Mouse (Mus musculus) spleen, postnatal 10 days (tissue): ENCODE results near the gene Pfn2.
A peak's percentile ranks its signal among the peaks of the same experiment; 100 is the strongest.
"Not testable (repeated sequence)": the region's sequence is repeated elsewhere in the genome, so short reads cannot be mapped to it uniquely, and the experiment has no call there.

Experiments used
- DNase-seq, 2 experiments: peaks; one replicate each; pipeline ENCODE4 v3.0.0; 2021 to 2022; ENCODE audit warnings: low spot score in 2 of 2

Gene Pfn2

DNA sequence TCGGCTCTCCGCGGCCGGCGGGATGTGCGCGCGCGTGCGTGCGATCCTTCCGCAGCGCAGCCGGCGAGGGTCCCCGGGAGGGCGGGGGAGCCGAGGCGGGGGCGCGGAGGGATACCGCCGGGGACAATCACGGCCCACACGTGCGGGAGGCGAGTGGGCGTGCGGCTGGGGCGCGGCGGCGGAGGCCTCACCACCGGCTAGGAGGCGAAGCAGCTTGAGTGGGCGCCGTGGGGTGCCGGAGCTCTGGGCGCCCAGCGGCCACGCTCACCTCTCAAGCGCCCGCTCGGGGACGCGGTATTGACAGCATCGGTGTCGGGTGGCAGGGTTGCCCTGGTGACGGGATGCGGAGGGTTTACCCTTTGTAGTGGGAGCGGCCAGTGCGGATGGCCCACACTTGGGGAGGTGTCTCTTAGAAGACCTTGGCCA lies at the start of gene Pfn2:
Gene Pfn2, minus strand, starts transcription at position 320 of the 426 bp plus-strand sequence.
- DNase-seq: peak; percentile 12 to 58

DNA sequence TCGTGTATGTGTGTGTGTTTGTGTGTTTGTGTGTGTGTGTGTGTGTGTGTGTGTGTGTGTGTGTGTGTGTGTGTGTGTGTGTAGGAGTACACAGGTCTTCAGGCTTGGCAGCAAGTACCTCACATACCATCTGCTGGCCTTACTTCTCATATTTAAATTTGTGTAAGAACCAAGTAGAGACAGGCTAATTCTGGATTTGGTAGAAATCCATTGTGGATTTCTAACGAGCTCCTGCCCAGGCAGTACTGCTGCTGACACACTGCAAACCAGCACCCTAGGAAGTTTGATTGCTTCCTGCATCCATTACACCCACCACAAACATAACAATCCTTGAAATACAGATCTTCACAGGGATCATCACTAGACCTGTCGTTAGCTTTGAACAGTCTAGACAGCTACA lies 35.1 kb upstream of the Pfn2 start:
- no peak for DNase-seq

DNA sequence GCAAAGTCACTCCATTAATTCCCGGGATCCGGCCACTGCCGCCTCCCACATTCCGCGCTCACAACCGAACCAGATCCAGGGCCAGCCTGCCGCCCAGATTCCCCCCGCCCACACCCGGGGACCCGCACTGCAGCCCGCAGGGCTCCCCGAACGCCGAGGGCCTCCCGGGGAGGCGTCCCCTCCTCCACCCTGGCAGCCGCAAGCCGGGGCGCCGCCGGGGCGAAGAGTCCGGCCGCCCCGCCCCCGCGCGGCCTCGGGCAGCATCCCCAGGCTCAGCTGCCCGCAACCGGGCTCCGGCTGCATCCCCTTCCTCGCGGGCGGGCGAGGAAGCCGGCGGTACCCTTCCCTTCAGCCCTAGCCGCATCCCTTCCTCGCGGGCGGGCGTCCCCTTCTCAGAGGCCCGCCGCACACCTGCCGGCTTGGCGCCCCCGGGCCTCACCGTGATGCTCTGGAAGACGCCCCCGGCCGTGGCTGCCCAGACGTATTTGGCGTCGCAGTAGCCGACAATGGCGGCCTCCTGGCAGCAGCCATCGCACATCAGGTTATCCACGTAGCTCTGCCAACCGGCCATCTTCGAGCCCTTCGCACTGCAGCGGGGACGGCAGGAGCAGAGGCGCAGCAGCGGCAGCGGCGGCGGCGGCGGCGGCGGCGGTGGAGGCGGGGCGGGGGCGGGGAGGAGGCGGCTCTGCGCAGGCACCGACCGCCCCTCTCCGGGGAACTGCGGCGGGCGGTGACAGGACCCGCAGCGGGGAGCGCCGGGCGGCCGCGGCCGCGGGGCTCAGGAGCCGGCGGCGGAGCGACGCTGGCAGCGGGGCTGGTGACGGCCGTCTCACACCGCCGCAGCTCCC lies 743 bp downstream of the Pfn2 start:
- DNase-seq: peak; percentile 19 to 42

DNA sequence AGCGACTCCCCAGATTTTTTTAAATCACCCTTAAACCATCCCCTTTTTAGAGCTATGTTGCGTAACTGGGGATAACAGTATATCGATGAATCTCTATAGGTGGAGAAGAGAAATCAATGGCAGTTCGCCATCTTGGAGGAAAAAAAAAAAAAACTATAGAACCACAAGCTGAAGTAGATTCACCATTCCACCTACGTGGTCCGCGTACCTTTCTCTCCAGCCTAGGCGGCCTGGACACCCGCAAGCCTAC lies 1.3 kb downstream of the Pfn2 start:
- DNase-seq: no peak

DNA sequence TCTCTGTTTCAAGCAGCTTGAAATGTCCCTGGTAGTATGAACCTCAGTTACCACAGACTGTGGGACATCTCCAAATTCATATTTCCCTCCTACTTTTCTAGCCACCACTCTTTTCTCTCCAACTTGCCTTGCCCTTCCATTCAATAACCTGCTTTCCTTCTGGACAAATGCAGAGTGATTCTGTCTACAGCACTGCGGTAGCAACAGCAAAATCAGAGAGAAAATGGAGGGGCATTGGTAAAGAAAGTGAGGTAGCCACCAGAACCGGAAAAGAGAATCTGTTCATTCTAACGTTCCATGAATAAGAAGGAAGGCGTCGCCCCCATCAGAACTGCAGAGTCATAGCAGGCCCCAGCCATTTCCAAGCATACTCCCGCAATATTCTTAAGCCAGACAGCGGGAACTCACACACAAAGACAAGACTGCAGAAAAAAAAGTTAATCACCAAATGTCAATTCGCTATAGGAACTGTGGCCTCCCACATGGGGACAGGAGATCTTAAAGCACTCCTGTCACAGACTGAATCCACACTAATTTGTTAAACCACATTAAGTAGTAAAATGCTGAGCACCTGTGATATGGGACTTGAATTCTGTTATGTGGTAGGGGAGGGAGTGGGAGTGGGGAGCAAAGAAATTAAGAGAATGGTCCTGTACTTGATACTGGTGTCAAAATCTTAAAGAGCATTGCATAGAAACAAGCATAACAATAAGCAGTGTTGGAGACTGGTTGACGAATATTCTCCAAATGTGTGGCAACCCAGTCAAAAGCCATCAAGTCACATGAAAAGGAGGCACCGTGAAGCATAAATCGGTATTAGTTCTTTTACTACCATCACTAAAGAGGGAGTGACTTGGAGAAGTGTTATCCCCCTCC lies 1.9 kb downstream of the Pfn2 start:
- no peak for DNase-seq

DNA sequence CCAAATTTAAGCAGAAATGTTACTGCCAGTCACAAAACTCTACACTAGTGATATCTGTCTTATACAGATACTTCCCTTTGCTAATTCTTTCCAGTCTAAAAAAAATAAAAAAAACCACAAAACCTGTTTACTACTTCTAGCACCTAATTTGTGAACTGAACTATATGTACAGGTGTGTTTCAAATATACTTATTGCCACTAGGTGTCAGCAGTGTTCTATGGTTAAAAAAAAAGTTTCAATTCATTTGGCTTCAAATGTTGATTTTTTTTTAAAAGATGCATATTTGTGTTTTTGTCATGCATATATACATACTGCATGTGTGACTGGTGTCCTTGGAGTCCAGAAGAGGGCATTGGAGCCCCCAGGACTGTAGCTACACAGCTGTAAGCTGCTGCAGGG lies 4.1 kb downstream of the Pfn2 start:
- DNase-seq: no peak

DNA sequence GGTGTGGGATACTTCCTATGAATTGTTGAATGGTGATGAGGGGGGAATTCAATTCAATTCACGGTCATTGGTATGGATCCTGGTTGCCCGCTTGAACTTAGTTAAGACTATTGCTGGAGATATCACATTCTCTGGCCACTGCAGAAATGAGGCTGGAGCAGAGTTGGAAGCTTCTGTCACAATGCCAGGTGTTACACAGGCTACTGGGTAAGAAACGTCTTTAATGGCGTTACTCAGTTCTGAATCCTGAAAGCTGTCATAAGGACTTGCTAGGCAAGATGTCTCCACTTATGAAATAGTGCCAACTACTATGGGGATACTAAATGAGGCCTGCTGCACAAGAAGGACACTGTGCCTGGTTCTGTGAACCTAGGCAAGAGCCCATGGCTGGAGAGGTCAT lies 11.0 kb downstream of the Pfn2 start:
- DNase-seq: no peak

DNA sequence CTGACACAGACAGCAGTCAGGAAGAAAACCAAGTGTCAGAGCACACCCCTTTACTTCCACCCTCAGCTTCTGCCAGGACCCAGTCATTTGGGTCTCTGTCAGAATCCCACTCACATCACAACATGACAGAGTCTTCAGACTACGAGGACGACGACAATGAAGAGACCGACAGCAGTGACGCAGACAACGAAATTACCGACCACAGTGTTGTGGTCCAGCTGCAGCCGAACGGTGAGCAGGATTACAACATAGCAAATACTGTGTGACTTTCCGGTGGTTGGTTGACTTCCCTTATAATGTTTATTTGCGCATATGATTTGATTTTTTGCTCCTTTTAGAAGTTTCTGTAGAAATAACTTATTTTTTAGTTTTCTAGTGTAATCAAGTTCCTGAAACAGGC lies 14.3 kb downstream of the Pfn2 start:
- DNase-seq: no peak

DNA sequence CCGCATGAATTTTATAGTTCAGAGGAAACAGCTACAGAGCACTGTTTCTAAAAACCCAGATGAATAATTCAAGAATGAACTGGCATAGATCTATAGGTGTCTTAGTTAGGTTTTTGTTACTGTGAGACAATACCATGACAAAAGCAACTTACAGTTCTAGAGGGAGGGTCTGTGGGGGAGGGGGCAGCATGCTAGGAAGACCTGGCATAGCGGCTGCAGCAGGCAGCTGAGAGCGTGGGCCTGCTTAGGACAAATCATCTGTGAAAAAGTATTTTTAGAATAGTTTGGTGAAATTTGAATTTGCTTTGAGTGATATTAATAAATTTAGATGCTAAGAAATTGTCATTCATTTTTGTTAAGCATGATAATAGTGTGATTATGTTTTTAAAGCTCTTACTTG lies 22.0 kb downstream of the Pfn2 start:
- DNase-seq: no peak

DNA sequence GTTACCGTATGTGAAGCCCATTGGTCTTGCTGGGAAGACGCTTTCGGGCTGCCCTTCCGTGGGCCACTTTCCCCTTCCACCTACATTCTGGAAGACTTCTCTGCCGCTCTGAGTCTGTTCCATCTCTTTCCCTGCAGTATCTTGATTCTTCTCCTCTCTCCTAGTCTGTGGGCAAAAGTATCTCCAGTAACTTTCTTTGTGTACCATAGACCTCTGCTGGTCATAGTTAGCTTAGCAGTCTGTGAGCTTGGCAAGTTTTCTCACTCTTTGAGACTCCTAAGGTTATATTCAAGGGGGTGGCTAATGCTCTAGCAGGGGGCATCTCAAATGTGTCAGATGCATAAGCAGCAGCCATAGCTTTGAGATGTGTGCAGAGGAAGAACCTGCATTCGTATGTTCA lies 32.4 kb downstream of the Pfn2 start:
- no peak for DNase-seq

DNA sequence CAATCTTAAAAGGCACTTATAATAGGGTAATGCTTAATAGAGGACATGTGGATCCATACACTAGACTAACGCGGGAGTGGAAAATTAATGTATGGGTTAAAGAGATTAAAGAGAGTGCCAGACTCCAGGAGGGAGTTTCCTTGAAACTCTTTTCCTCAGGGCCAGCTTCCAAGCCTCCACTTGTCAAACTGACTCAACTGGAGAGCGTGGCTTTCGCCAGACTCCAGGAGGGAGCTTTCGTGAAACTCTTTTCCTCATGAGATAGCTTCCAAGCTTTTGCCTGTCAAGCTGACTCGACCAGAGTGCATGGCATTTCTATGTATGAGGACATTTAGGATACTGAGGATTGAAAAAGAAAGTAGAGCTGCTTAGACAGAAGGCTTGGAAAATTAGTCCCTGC lies 52.8 kb downstream of the Pfn2 start:
- not testable (repeated sequence) for DNase-seq
